8 mouse cellular contexts compared by ENCODE assay signal in genomic region chr10:128270866-128271265, GRCm38 (mm10). TPM values are rescaled to one million over a fixed set of nuclear protein-coding genes. Genes with fewer than 3 reads are reported as not detected.
DNase-seq lines count a peak whose midpoint lies in the region; ATAC-seq and TF ChIP-seq lines count a peak whose summit lies in the region.

No protein-coding gene starts in this region.

- H3K27ac ChIP-seq in heart, embryonic 12.5 days (ENCODE audit: poor library complexity, severe bottlenecking), result peak overlapping the region; percentile 61
- H3K27ac ChIP-seq in MEL (ENCODE audit: control insufficient read depth, low read depth, low read length), result no peak overlapping the region
- H3K27ac ChIP-seq in hindbrain, embryonic 10.5 days, result peak overlapping the region; percentile 90

- ATAC-seq in heart, embryonic 12.5 days (ENCODE audit: insufficient number of reproducible peaks, low FRiP score), result no peak

- TF ChIP-seq POLR2A in MEL (IDR thresholded peaks at IDR 0.05; ENCODE audit: control insufficient read depth in 1 of 2, insufficient read depth in 1 of 2, low read depth in 1 of 2, low read length in 2 of 2, poor library complexity in 1 of 2), result no peak

- no peak for TF ChIP-seq RAD21 in MEL (IDR thresholded peaks at IDR 0.05; ENCODE audit: low read depth, low read length)

- no peak for TF ChIP-seq EP300 in MEL (IDR thresholded peaks at IDR 0.05; ENCODE audit: low read depth in 1 of 2, low read length in 2 of 2)

- no peaks in the 10 kb centered on the region for H3K27me3 ChIP-seq in heart, embryonic 12.5 days (replicated peaks)
- H3K27me3 ChIP-seq in MEL (ENCODE audit: control insufficient read depth in 1 of 2, insufficient read depth in 2 of 2, low read length in 2 of 2), result no peaks in the 10 kb centered on the region
- H3K27me3 ChIP-seq in hindbrain, embryonic 10.5 days (ENCODE audit: insufficient read depth, poor library complexity, severe bottlenecking), result no peaks in the 10 kb centered on the region

- peak overlapping the region; percentile 84 for H3K9ac ChIP-seq in heart, embryonic 12.5 days
- peak overlapping the region; percentile 67 for H3K9ac ChIP-seq in MEL (ENCODE audit: control insufficient read depth, low read depth, low read length, poor library complexity, severe bottlenecking)

- no peaks in the 10 kb centered on the region for H3K9me3 ChIP-seq in heart, embryonic 12.5 days (replicated peaks)
- no peaks in the 10 kb centered on the region for H3K9me3 ChIP-seq in MEL (replicated peaks; ENCODE audit: insufficient read depth, low read length)
- no peaks in the 10 kb centered on the region for H3K9me3 ChIP-seq in hindbrain, embryonic 10.5 days

- peak in 1 of 3 experiments; percentile 25; a peak in 2 of 6 replicates for TF ChIP-seq CTCF in MEL (IDR thresholded peaks at IDR 0.05 in 2 of 3, conservative IDR thresholded peaks at IDR 0.05 in 1 of 3; ENCODE audit: control insufficient read depth in 1 of 3, insufficient read depth in 1 of 3, low read depth in 2 of 3, low read length in 3 of 3, poor library complexity in 1 of 3, severe bottlenecking in 1 of 3)

- no peaks in the 10 kb centered on the region; the same call in 1 of the 2 replicates for H3K4me1 ChIP-seq in heart, embryonic 12.5 days (replicated peaks)
- H3K4me1 ChIP-seq in MEL (ENCODE audit: control insufficient read depth in 1 of 2, insufficient read depth in 2 of 2, low read length in 2 of 2), result peaks cover 0 to 4% of the 10 kb centered on the region in 2 experiments; a peak in 2 of 4 replicates
- H3K4me1 ChIP-seq in hindbrain, embryonic 10.5 days (replicated peaks), result 0 out of 2 replicates have a peak, but pooled peaks cover 14% of the 10 kb centered on the region

- WGBS in heart, embryonic 12.5 days, result 38% methylated on average over 7 of the region's 7 CpGs
- WGBS in hindbrain, embryonic 10.5 days, result 44% methylated on average over 7 of the region's 7 CpGs

- no peak for DNase-seq in heart, postnatal 4 days
- DNase-seq in MEL (ENCODE audit: low read depth, low spot score), result peak; percentile 70
- DNase-seq in hindbrain, embryonic 10.5 days (ENCODE audit: low spot score), result no peak
- peak; percentile 4 for DNase-seq in mesoderm, embryonic 11.5 days (ENCODE audit: low read depth, low spot score)
- no peak for DNase-seq in adrenal gland, postnatal 36 days
- DNase-seq in right cerebral cortex, postnatal 10 days (ENCODE audit: low spot score in 2 of 2), result no peak
- no peak for DNase-seq in thymus, postnatal 4 days

- H3K79me2 ChIP-seq in MEL (ENCODE audit: control insufficient read depth, insufficient read depth, low read length, poor library complexity), result no peaks in the 10 kb centered on the region; the same call in 1 of the 2 replicates

- peak overlapping the region; percentile 81 for H3K4me2 ChIP-seq in heart, embryonic 12.5 days

- H3K36me3 ChIP-seq in heart, embryonic 12.5 days, result no peaks in the 10 kb centered on the region
- no peaks in the 10 kb centered on the region; a peak in 2 of 4 replicates for H3K36me3 ChIP-seq in MEL (ENCODE audit: control insufficient read depth in 1 of 2, insufficient read depth in 2 of 2, low read length in 2 of 2)
- peaks cover 4% of the 10 kb centered on the region; the same call in 1 of the 2 replicates for H3K36me3 ChIP-seq in hindbrain, embryonic 10.5 days

- peak overlapping the region; percentile 73 for H3K4me3 ChIP-seq in heart, embryonic 12.5 days
- peak overlapping the region; percentile 64 to 92 for H3K4me3 ChIP-seq in MEL (ENCODE audit: control insufficient read depth in 1 of 2, insufficient read depth in 1 of 2, low read depth in 2 of 2, low read length in 2 of 2)
- H3K4me3 ChIP-seq in hindbrain, embryonic 10.5 days, result peak overlapping the region; percentile 80

TF ChIP-seq in MEL, 35 proteins besides CTCF, POLR2A, EP300 and RAD21:
- TF ChIP-seq ZMIZ1 (IDR thresholded peaks at IDR 0.05; ENCODE audit: low read depth, low read length) (no peak), NELFE (IDR thresholded peaks at IDR 0.05; ENCODE audit: low read depth, low read length) (no peak), CHD1 (IDR thresholded peaks at IDR 0.05; ENCODE audit: low read depth, low read length) (no peak), USF2 (IDR thresholded peaks at IDR 0.05; ENCODE audit: borderline replicate concordance in 1 of 2, insufficient read depth in 1 of 2, low read depth in 1 of 2, low read length in 2 of 2) (no peak), E2F4 (IDR thresholded peaks at IDR 0.05; ENCODE audit: borderline replicate concordance, low read depth, low read length) (no peak), GATA1 (IDR thresholded peaks at IDR 0.05; ENCODE audit: low read depth, low read length) (no peak), MAZ (IDR thresholded peaks at IDR 0.05; ENCODE audit: low read depth, low read length) (no peak), MAFK (IDR thresholded peaks at IDR 0.05; ENCODE audit: borderline replicate concordance, low read depth, low read length) (no peak), TCF12 (IDR thresholded peaks at IDR 0.05; ENCODE audit: low read depth, low read length) (no peak)
TF ChIP-seq in MEL: peak in this region for 0.

RNA-seq across cellular contexts. Expression of gene Stat2, which starts 0.5 kb away (rescaled TPM):
- polyA plus RNA-seq in heart, embryonic 12.5 days (2016; fragmentation: Nextera tagmentation; extraction: Ambion mirVana), result 11.2 and 12.2 TPM in 2 replicates
- 10 to 100 TPM in 1 of 2 experiments, 1 to 10 TPM in 1; 10.0 TPM for total RNA-seq in heart, postnatal 4 days (2021)
- total RNA-seq in MEL (2012; rRNA removed), result 3.4 and 3.6 TPM in 2 replicates
- polyA plus RNA-seq in MEL (2012; ENCODE audit: insufficient read depth in 1 of 2, insufficient read length in 2 of 2, low read depth in 1 of 2, low replicate concordance in 2 of 2, missing spikeins in 1 of 2), result 1 to 10 TPM in 1 of 2 experiments, not detected in 1; 6.6 TPM
- 14.6 and 19.3 TPM in 2 replicates for polyA plus RNA-seq in hindbrain, embryonic 10.5 days (2016; fragmentation: Nextera tagmentation; extraction: Ambion mirVana)
- 10 to 100 TPM; 32.9 to 33.6 TPM for total RNA-seq in adrenal gland, postnatal 36 days (2021)

RNA-seq across cellular contexts. Expression of gene Apof, which starts 2.4 kb away (rescaled TPM):
- polyA plus RNA-seq in heart, embryonic 12.5 days (2016; fragmentation: Nextera tagmentation; extraction: Ambion mirVana), result 0.45 TPM in 1 of 2 replicates, not detected in the other
- not detected for total RNA-seq in heart, postnatal 4 days (2021)
- not detected in 2 replicates for total RNA-seq in MEL (2012; rRNA removed)
- not detected for polyA plus RNA-seq in MEL (2012; ENCODE audit: insufficient read depth in 1 of 2, insufficient read length in 2 of 2, low read depth in 1 of 2, low replicate concordance in 2 of 2, missing spikeins in 1 of 2)
- not detected in 2 replicates for polyA plus RNA-seq in hindbrain, embryonic 10.5 days (2016; fragmentation: Nextera tagmentation; extraction: Ambion mirVana)
- 10 to 100 TPM in 1 of 2 experiments, 1 to 10 TPM in 1; 1.5 to 11.9 TPM for total RNA-seq in adrenal gland, postnatal 36 days (2021)

RNA-seq across cellular contexts. Expression of gene Apon, which starts 17.0 kb away (rescaled TPM):
- 0.20 and 0.31 TPM in 2 replicates for polyA plus RNA-seq in heart, embryonic 12.5 days (2016; fragmentation: Nextera tagmentation; extraction: Ambion mirVana)
- total RNA-seq in heart, postnatal 4 days (2021), result under 1 TPM in 1 of 2 experiments, not detected in 1; 0.29 TPM
- 0.27 and 0.46 TPM in 2 replicates for total RNA-seq in MEL (2012; rRNA removed)
- polyA plus RNA-seq in MEL (2012; ENCODE audit: insufficient read depth in 1 of 2, insufficient read length in 2 of 2, low read depth in 1 of 2, low replicate concordance in 2 of 2, missing spikeins in 1 of 2), result under 1 TPM in 1 of 2 experiments, not detected in 1; 0.46 TPM
- 0.54 and 0.56 TPM in 2 replicates for polyA plus RNA-seq in hindbrain, embryonic 10.5 days (2016; fragmentation: Nextera tagmentation; extraction: Ambion mirVana)
- total RNA-seq in adrenal gland, postnatal 36 days (2021), result under 1 TPM in 1 of 2 experiments, not detected in 1; 0.23 TPM

RNA-seq across cellular contexts. Expression of gene Il23a, which starts 27.7 kb away (rescaled TPM):
- 1.2 and 1.8 TPM in 2 replicates for polyA plus RNA-seq in heart, embryonic 12.5 days (2016; fragmentation: Nextera tagmentation; extraction: Ambion mirVana)
- 1 to 10 TPM; 1.5 to 2.2 TPM for total RNA-seq in heart, postnatal 4 days (2021)
- total RNA-seq in MEL (2012; rRNA removed), result 0.12 and 0.20 TPM in 2 replicates
- under 1 TPM in 1 of 2 experiments, not detected in 1; 0.29 TPM for polyA plus RNA-seq in MEL (2012; ENCODE audit: insufficient read depth in 1 of 2, insufficient read length in 2 of 2, low read depth in 1 of 2, low replicate concordance in 2 of 2, missing spikeins in 1 of 2)
- not detected in 2 replicates for polyA plus RNA-seq in hindbrain, embryonic 10.5 days (2016; fragmentation: Nextera tagmentation; extraction: Ambion mirVana)
- total RNA-seq in adrenal gland, postnatal 36 days (2021), result not detected

RNA-seq across cellular contexts. Expression of gene Pan2, which starts 32.3 kb away (rescaled TPM):
- 30.0 and 31.7 TPM in 2 replicates for polyA plus RNA-seq in heart, embryonic 12.5 days (2016; fragmentation: Nextera tagmentation; extraction: Ambion mirVana)
- 10 to 100 TPM; 17.6 to 18.1 TPM for total RNA-seq in heart, postnatal 4 days (2021)
- total RNA-seq in MEL (2012; rRNA removed), result 6.8 and 7.9 TPM in 2 replicates
- polyA plus RNA-seq in MEL (2012; ENCODE audit: insufficient read depth in 1 of 2, insufficient read length in 2 of 2, low read depth in 1 of 2, low replicate concordance in 2 of 2, missing spikeins in 1 of 2), result 10 to 100 TPM in 1 of 2 experiments, not detected in 1; 28.6 TPM
- polyA plus RNA-seq in hindbrain, embryonic 10.5 days (2016; fragmentation: Nextera tagmentation; extraction: Ambion mirVana), result 42.5 and 43.7 TPM in 2 replicates
- 10 to 100 TPM; 17.7 to 19.6 TPM for total RNA-seq in adrenal gland, postnatal 36 days (2021)

Comparison
In these comparisons a context has a peak if more than half of its experiments do, and no peak if none do; other contexts are left out.
1. DNase-seq: peak in MEL (single experiment) and mesoderm, embryonic 11.5 days (single experiment); none in heart, postnatal 4 days (single experiment), hindbrain, embryonic 10.5 days (single experiment), adrenal gland, postnatal 36 days (0 of 2), right cerebral cortex, postnatal 10 days (0 of 2) and thymus, postnatal 4 days (single experiment).
2. Peak in every context shown above with its lines, with median percentiles within 50 percentile points of each other: H3K4me3 ChIP-seq.